Mouse (Mus musculus) kidney, postnatal 0 days (tissue): Measurements from ENCODE around the gene Gm49396. TPM values are rescaled to one million over a fixed set of nuclear protein-coding genes. Genes with fewer than 3 reads are reported as not detected.

Experiments
- ATAC-seq: fragments of 200-750 bp; cut with Nextera tagmentation; replicated peaks from 2 replicates; pipeline ENCODE4 v1.8.0; 2017; ENCODE audit warnings: low read depth, moderate number of reproducible peaks, moderate TSS enrichment, moderate library complexity; ENCODE audit not compliant: low FRiP score
- DNase-seq: peaks from one replicate; pipeline ENCODE4 v3.0.0-alpha.2; 2016; ENCODE audit warnings: low spot score
- H3K27ac ChIP-seq: fragments of 300-500 bp; sonication (generic); 2 replicates; pipeline ENCODE4 v1.5.1; 2014; ENCODE audit warnings: mild to moderate bottlenecking
- H3K27me3 ChIP-seq: fragments of 300-500 bp; sonication (generic); 2 replicates; pipeline ENCODE4 v1.6.1; 2014; ENCODE audit warnings: low read length, mixed read lengths; ENCODE audit not compliant: insufficient read depth
- H3K36me3 ChIP-seq: fragments of 300-500 bp; sonication (generic); 2 replicates; pipeline ENCODE4 v1.6.1; 2014; ENCODE audit warnings: low read length, mixed read lengths; ENCODE audit not compliant: insufficient read depth
- H3K4me1 ChIP-seq: fragments of 300-500 bp; sonication (generic); replicated peaks from 2 replicates; pipeline ENCODE4 v1.6.1; 2014; ENCODE audit warnings: antibody characterized with exemption, low read length, mixed read lengths; ENCODE audit not compliant: insufficient read depth
- H3K4me2 ChIP-seq: fragments of 300-500 bp; sonication (generic); 2 replicates; pipeline ENCODE4 v1.6.1; 2014; ENCODE audit warnings: mild to moderate bottlenecking, low read length, moderate library complexity, mixed read lengths
- H3K4me3 ChIP-seq: fragments of 300-500 bp; sonication (generic); replicated peaks from 2 replicates; pipeline ENCODE4 v1.5.1; 2014; ENCODE audit warnings: low read depth, low read length
- H3K9ac ChIP-seq: fragments of 300-500 bp; sonication (generic); 2 replicates; pipeline ENCODE4 v1.6.1; 2014; ENCODE audit warnings: low read depth, low read length
- H3K9me3 ChIP-seq: fragments of 300-500 bp; sonication (generic); replicated peaks from 2 replicates; pipeline ENCODE4 v1.6.1; 2016; ENCODE audit warnings: low read length, inconsistent platforms, mixed read lengths
- CTCF ChIP-seq: IDR thresholded peaks from 2 replicates; pipeline ENCODE4 v1.5.1; 2016; ENCODE audit warnings: antibody characterized with exemption, low read depth, mild to moderate bottlenecking, moderate library complexity
- WGBS: fragments of 180-500 bp; shearing (Covaris S2); extraction: QIAGEN DNeasy Blood & Tissue Kit; methylation state at CpG from one replicate; pipeline ENCODE4 v1.1.7; 2014; 5-methylcytosine and 5-hydroxymethylcytosine counted together
- polyA plus RNA-seq: library from polyadenylated mRNA; unstranded; fragments of >200 nt; fragmentation: Nextera tagmentation; extraction: Ambion mirVana; gene quantifications from 2 replicates; pipeline ENCODE4 v1.2.1, GENCODE M21; 2015

The Gm49396 gene
- polyA plus RNA-seq, 1 experiment from 2014 or later: 5.0 TPM

GRCm38 (mm10) chr7:30557901-30558514 is 5.1 kb upstream of the Gm49396 start:
- Histone ChIP-seq H3K4me1 (peaks cover 16% of the 10 kb centered on the region), H3K27ac (no peak overlapping the region), H3K9me3 (no peaks in the 10 kb centered on the region), H3K4me2 (peak overlapping the region; percentile 90; the same call in 1 of the 2 replicates), H3K4me3 (no peak overlapping the region), H3K27me3 (no peaks in the 10 kb centered on the region), H3K36me3 (peaks cover 21% of the 10 kb centered on the region; the same call in 1 of the 2 replicates), H3K9ac (0 out of 2 replicates have a peak overlapping the region, but pooled peaks have one; percentile 63)
- no peak for TF ChIP-seq CTCF
- WGBS: 76% methylated on average over 13 of the region's 13 CpGs
- ATAC-seq (no peak), DNase-seq (no peak)

DNA sequence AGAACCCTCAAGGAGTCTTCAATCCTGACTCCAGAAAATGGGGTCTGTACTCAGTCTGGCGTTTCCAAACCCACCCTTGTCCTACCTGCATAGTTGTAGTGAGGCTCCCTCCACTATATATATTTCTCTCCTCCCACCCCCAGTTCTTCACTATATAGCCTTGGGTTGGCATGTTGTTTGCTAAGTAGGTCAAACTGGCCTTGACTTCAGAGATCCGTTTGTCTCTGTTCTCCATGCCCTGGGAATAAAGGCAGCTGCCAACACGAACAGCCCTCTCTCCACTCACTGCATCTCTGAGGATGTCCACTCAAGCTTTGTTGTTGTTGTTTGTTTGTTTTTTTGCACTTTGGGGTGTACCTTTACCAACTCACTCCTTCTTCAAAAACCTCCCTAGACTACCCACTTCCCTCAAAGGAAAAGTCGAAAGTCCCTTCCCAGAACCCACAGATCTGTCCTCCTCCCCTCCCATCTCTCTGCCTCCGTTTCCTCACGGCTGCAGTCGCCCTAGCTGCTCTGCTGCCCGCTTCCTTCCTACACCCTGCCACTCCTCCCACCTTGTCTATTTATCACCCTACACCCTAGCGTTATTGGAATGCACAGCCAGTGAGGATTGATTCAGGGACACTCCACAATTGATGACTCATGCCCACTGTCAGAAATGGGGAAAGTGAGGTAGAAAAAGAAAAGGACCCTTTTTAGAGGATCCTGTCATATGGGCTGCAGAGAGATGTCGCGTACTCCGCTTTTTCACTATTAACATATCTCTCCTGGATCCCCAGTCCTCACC is 4.3 kb upstream of the Gm49396 start:
- peaks cover 21% of the 10 kb centered on the region; the same call in 1 of the 2 replicates for H3K36me3 ChIP-seq
- no peak for DNase-seq
- no peak for TF ChIP-seq CTCF
- 12% methylated on average over 12 of the region's 12 CpGs for WGBS
- peaks cover 9% of the 10 kb centered on the region for H3K4me1 ChIP-seq
- H3K27ac ChIP-seq: peak overlapping the region; percentile 54; the same call in 1 of the 2 replicates
- peak overlapping the region; percentile 90 for H3K4me2 ChIP-seq
- peak overlapping the region; percentile 63 for H3K9ac ChIP-seq
- H3K9me3 ChIP-seq: no peaks in the 10 kb centered on the region
- H3K27me3 ChIP-seq: no peaks in the 10 kb centered on the region
- no peak for ATAC-seq
- H3K4me3 ChIP-seq: peak overlapping the region; percentile 42

GRCm38 (mm10) chr7:30559443-30559954 is 3.6 kb upstream of the Gm49396 start, which contains the start of gene Lin37:
Gene Lin37 (minus strand): TSS chr7:30559838.
- H3K27ac ChIP-seq: peak within 1 kb of the TSS; percentile 54; the same call in 1 of the 2 replicates
- H3K9ac ChIP-seq: peak within 1 kb of the TSS; percentile 63
- WGBS: 0% methylated on average over 20 of the region's 20 CpGs

GRCm38 (mm10) chr7:30560296-30560695 is 2.8 kb upstream of the Gm49396 start:
- no peak overlapping the region for H3K9ac ChIP-seq
- peak overlapping the region; percentile 90 for H3K4me2 ChIP-seq
- 71% methylated on average over 2 of the region's 2 CpGs for WGBS
- H3K4me3 ChIP-seq: no peak overlapping the region
- no peak for ATAC-seq
- H3K4me1 ChIP-seq: peaks cover 9% of the 10 kb centered on the region
- H3K27me3 ChIP-seq: no peaks in the 10 kb centered on the region
- no peaks in the 10 kb centered on the region for H3K9me3 ChIP-seq
- peaks cover 23% of the 10 kb centered on the region; the same call in 1 of the 2 replicates for H3K36me3 ChIP-seq
- no peak overlapping the region for H3K27ac ChIP-seq
- TF ChIP-seq CTCF: no peak
- no peak for DNase-seq

More at GRCm38 (mm10) chr7:30559443-30559954, 3.6 kb upstream of the Gm49396 start, which contains the start of gene Lin37:
- DNase-seq (peak; percentile 99), ATAC-seq (peak; percentile 85)
- H3K27me3 ChIP-seq: no peaks in the 10 kb centered on the region
- H3K4me3 ChIP-seq: peak within 1 kb of the TSS; percentile 42
- H3K9me3 ChIP-seq: no peaks in the 10 kb centered on the region
- peaks cover 9% of the 10 kb centered on the region for H3K4me1 ChIP-seq
- peak within 1 kb of the TSS; percentile 90 for H3K4me2 ChIP-seq
- TF ChIP-seq CTCF: no peak
- peaks cover 21% of the 10 kb centered on the region; the same call in 1 of the 2 replicates for H3K36me3 ChIP-seq

DNA sequence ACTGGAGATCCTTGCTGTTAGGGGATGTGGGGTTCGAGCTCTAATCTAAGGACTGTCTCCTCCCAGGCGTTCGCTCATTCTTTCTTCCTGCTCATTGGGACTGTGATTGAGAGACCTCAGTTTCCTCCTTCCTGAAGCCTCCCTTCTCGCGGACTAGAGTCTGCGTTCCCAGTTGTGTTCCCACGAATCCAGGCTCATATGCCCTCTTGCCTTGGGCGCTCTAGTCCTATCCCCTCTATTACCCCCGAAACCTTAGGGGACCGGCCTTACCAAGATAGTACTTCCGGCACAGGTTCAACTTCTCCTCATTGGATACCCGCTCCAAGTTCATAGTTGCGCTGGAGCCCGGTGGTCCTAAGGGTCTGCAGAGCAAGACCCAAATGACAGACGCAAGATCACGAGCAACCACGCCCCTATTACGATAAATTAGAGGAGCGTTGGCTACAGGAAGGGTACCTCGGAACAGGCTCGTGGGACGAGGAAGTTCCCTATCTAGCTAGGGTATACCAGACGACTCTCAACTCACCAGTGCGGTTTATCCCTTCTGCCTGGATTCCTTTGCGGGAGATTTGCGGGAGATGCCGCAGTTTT is 523 bp upstream of the Gm49396 start:
- peak overlapping the region; percentile 86 for H3K4me3 ChIP-seq
- ATAC-seq (no peak), DNase-seq (peak; percentile 21)
- H3K27ac ChIP-seq: peak overlapping the region; percentile 97
- H3K27me3 ChIP-seq: no peaks in the 10 kb centered on the region
- H3K36me3 ChIP-seq: peaks cover 10% of the 10 kb centered on the region; the same call in 1 of the 2 replicates
- no peaks in the 10 kb centered on the region for H3K9me3 ChIP-seq
- TF ChIP-seq CTCF: no peak
- H3K9ac ChIP-seq: peak overlapping the region; percentile 65
- 1% methylated on average over 27 of the region's 27 CpGs for WGBS
- H3K4me1 ChIP-seq: peaks cover 9% of the 10 kb centered on the region
- H3K4me2 ChIP-seq: peak overlapping the region; percentile 82

GRCm38 (mm10) chr7:30563906-30564280 is 749 bp downstream of the Gm49396 start:
- Histone ChIP-seq H3K4me3 (peak overlapping the region; percentile 86), H3K27ac (peak overlapping the region; percentile 97; the same call in 1 of the 2 replicates), H3K4me1 (peaks cover 2% of the 10 kb centered on the region; the same call in 1 of the 2 replicates), H3K4me2 (peak overlapping the region; percentile 58), H3K36me3 (peaks cover 19% of the 10 kb centered on the region), H3K27me3 (no peaks in the 10 kb centered on the region), H3K9me3 (no peaks in the 10 kb centered on the region), H3K9ac (0 out of 2 replicates have a peak overlapping the region, but pooled peaks have one; percentile 86)
- no peak for TF ChIP-seq CTCF
- 24% methylated on average over 6 of the region's 6 CpGs for WGBS
- no peak for DNase-seq
- no peak for ATAC-seq
